Comparison of ENCODE assay signal across 29 mouse cellular contexts in the genomic region with DNA sequence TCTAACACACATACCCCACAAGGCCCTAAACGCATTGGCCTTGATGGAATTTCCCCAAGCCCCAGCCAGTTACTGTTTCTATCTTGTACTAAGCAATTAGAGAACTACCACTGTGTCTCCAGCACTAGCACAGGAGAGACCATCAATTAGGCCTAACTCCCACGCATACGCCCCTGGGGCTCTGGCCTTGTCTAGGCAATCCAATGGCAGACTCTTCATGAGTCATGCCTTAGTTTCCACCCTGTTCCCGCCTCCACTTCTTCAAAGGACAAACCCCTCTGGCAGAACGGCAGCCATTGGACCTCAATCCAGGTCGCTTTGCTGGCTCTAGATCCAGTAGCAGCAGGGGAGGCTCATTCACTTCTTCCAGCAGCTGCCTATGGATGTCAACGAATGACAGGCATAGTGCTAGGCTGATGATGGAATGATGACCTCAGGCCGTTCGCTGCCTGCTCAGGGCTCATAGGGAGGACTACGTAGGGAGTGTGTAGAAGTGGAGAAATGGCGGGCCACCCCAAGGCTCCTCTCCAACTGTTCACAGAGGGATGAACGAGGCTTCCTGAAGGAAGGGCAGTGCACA.
DNase-seq lines count a peak whose midpoint lies in the region; ATAC-seq and TF ChIP-seq lines count a peak whose summit lies in the region.
"Had no signal": no experiment of that assay in that cellular context is flagged by ENCODE, and none has a peak within 500 bp of the region (broad histone marks: within the 10 kb centered on the region; RNA-seq: fewer than 3 reads in every experiment).

No protein-coding gene starts in this region.

- no peak overlapping the region for H3K9ac ChIP-seq in hindbrain, embryonic 11.5 days (ENCODE audit: low read depth, low read length)
- H3K9ac ChIP-seq: forebrain, postnatal 0 days; heart, embryonic 12.5 days; heart, embryonic 15.5 days; hindbrain, embryonic 14.5 days had no signal

- 89% methylated on average over 12 of the region's 12 CpGs for WGBS in hindbrain, embryonic 11.5 days

- no peaks in the 10 kb centered on the region for H3K36me3 ChIP-seq in myocyte (ENCODE audit: control insufficient read depth, insufficient read depth)
- H3K36me3 ChIP-seq in hindbrain, embryonic 11.5 days (ENCODE audit: control insufficient read depth, insufficient read depth, low read length), result no peaks in the 10 kb centered on the region
- H3K36me3 ChIP-seq: heart, embryonic 12.5 days; heart, embryonic 15.5 days; hindbrain, embryonic 10.5 days had no signal

- no peaks in the 10 kb centered on the region for H3K9me3 ChIP-seq in hindbrain, embryonic 11.5 days (ENCODE audit: control insufficient read depth, low read length)
- H3K9me3 ChIP-seq: heart, embryonic 15.5 days; hindbrain, embryonic 10.5 days had no signal

- ATAC-seq in hindbrain, embryonic 11.5 days (ENCODE audit: low FRiP score), result no peak
- ATAC-seq in activated CD4-positive, CD25-positive, alpha-beta regulatory T cell, adult 4 months, result no peak
- ATAC-seq: forebrain, embryonic 14.5 days; forebrain, postnatal 0 days; hindbrain, postnatal 0 days; inflammation-experienced regulatory T-cells, adult 6 months; intestine, embryonic 16.5 days; Patski had no signal

- no peak overlapping the region for H3K4me3 ChIP-seq in myocyte
- no peak overlapping the region for H3K4me3 ChIP-seq in hindbrain, embryonic 11.5 days (ENCODE audit: low read depth, low read length)
- H3K4me3 ChIP-seq: gastrocnemius, adult 2 months; heart, embryonic 12.5 days; heart, embryonic 15.5 days; hindbrain, embryonic 10.5 days had no signal

- no peak for TF ChIP-seq POLR2A in myocyte (IDR thresholded peaks at IDR 0.05; ENCODE audit: insufficient read length, low read depth)

- no peak overlapping the region for H3K4me2 ChIP-seq in myocyte (ENCODE audit: low read depth)
- H3K4me2 ChIP-seq in hindbrain, embryonic 11.5 days (replicated peaks; ENCODE audit: low read depth, low read length), result no peak overlapping the region
- H3K4me2 ChIP-seq: heart, embryonic 12.5 days; heart, embryonic 15.5 days; hindbrain, embryonic 14.5 days had no signal

- H3ac ChIP-seq in myocyte (ENCODE audit: control insufficient read depth, insufficient read length), result no peak overlapping the region

- H3K27ac ChIP-seq in hindbrain, embryonic 11.5 days (ENCODE audit: low read depth, low read length), result no peak overlapping the region
- H3K27ac ChIP-seq: gastrocnemius, adult 2 months; heart, embryonic 15.5 days; hindbrain, embryonic 10.5 days; hindbrain, embryonic 14.5 days; hindbrain, postnatal 0 days had no signal

- H3K4me1 ChIP-seq in hindbrain, embryonic 11.5 days (replicated peaks; ENCODE audit: control insufficient read depth, insufficient read depth, low read length), result no peaks in the 10 kb centered on the region
- H3K4me1 ChIP-seq: heart, embryonic 12.5 days; heart, embryonic 15.5 days; hindbrain, embryonic 10.5 days had no signal

- H3K79me2 ChIP-seq in myocyte (ENCODE audit: control insufficient read depth, insufficient read depth), result no peaks in the 10 kb centered on the region

- DNase-seq in 3T3-L1 (ENCODE audit: low read depth, low spot score), result peak; percentile 41
- peak; percentile 81 for DNase-seq in Muller cell, postnatal 12 days (ENCODE audit: inconsistent ontology term)
- peak; percentile 67 for DNase-seq in brain, adult 2 months (ENCODE audit: low read depth, low spot score)
- DNase-seq in urinary bladder, postnatal 25 days (ENCODE audit: low spot score), result no peak
- no peak for DNase-seq in adrenal gland, adult 18-20 months (ENCODE audit: low spot score in 2 of 2)
- no peak for DNase-seq in hindbrain, embryonic 11.5 days (ENCODE audit: low spot score)
- DNase-seq: adrenal gland, adult 2 months; adrenal gland, postnatal 14 days; cerebellum, adult 11-12 months; cerebellum, adult 8-10 months; cerebellum, postnatal 10 days; cerebellum, postnatal 36 days; forebrain, postnatal 0 days; gastrocnemius, adult 2 months; gastrocnemius, postnatal 14 days; heart, postnatal 10 days; heart, postnatal 36 days; kidney, adult 18-20 months had no signal

- H3K27me3 ChIP-seq in myocyte (ENCODE audit: control insufficient read depth, insufficient read depth, insufficient read length), result no peaks in the 10 kb centered on the region
- no peaks in the 10 kb centered on the region for H3K27me3 ChIP-seq in hindbrain, embryonic 11.5 days (ENCODE audit: control insufficient read depth, insufficient read depth, low read length)
- H3K27me3 ChIP-seq: heart, embryonic 12.5 days; heart, embryonic 15.5 days; Patski had no signal

TF ChIP-seq in myocyte, 11 proteins besides CTCF, POLR2A, EP300 and RAD21:
- TF ChIP-seq MYOD1 (IDR thresholded peaks at IDR 0.05; ENCODE audit: control insufficient read depth in 1 of 3, insufficient read length in 2 of 3, low read depth in 2 of 3) (peak in 2 of 3 experiments; percentile 56 to 67), E2F4 (IDR thresholded peaks at IDR 0.05; ENCODE audit: insufficient read depth) (no peak)

Comparison
In these comparisons a context has a peak if more than half of its experiments do, and no peak if none do; other contexts are left out.
1. DNase-seq: peak in 3T3-L1 (single experiment), Muller cell, postnatal 12 days (single experiment) and brain, adult 2 months (single experiment); none in urinary bladder, postnatal 25 days (single experiment), adrenal gland, adult 18-20 months (0 of 2) and hindbrain, embryonic 11.5 days (single experiment).